Mouse (Mus musculus): ENCODE results near the gene Gdpgp1. TPM values are rescaled to one million over a fixed set of nuclear protein-coding genes. Genes with fewer than 3 reads are reported as not detected.

The Gdpgp1 gene
- total and polyA plus RNA-seq, 2 experiments from 2014 or later, result 2.3 to 5.5 TPM

- Histone ChIP-seq H3K4me2 (ENCODE audit: low read depth, low read length) (no peak overlapping the region), H3K4me1 (ENCODE audit: control insufficient read depth, insufficient read depth) (peaks cover 13% of the 10 kb centered on the region; the same call in 1 of the 2 replicates), H3K27ac (ENCODE audit: low read depth) (no peak overlapping the region), H3K9ac (replicated peaks; ENCODE audit: low read depth, low read length) (no peak overlapping the region), H3K27me3 (ENCODE audit: control insufficient read depth, insufficient read depth, low read length) (no peaks in the 10 kb centered on the region), H3K4me3 (ENCODE audit: low read depth, low read length) (no peak overlapping the region), H3K36me3 (replicated peaks; ENCODE audit: control insufficient read depth, insufficient read depth, low read length) (peaks cover 26% of the 10 kb centered on the region), H3K9me3 (replicated peaks; ENCODE audit: control insufficient read depth, low read length) (no peaks in the 10 kb centered on the region)
- ATAC-seq (ENCODE audit: insufficient read depth, low read depth), result no peak
- WGBS, result 81% methylated on average over 6 of the region's 6 CpGs
- TF ChIP-seq CTCF (IDR thresholded peaks at IDR 0.05; ENCODE audit: low read depth) (no peak), EP300 (IDR thresholded peaks at IDR 0.05; ENCODE audit: low read depth) (no peak)
- no peak for DNase-seq (ENCODE audit: low spot score)
Observed at GRCm38 (mm10) chr7:80230196-80230595, 2.5 kb upstream of the Gdpgp1 start.

- Histone ChIP-seq H3K27me3 (ENCODE audit: control insufficient read depth, insufficient read depth, low read length) (no peaks in the 10 kb centered on the region), H3K36me3 (replicated peaks; ENCODE audit: control insufficient read depth, insufficient read depth, low read length) (peaks cover 15% of the 10 kb centered on the region), H3K9me3 (replicated peaks; ENCODE audit: control insufficient read depth, low read length) (no peaks in the 10 kb centered on the region), H3K27ac (ENCODE audit: low read depth) (peak overlapping the region; percentile 49), H3K9ac (replicated peaks; ENCODE audit: low read depth, low read length) (peak overlapping the region; percentile 47), H3K4me2 (ENCODE audit: low read depth, low read length) (peak overlapping the region; percentile 85), H3K4me3 (ENCODE audit: low read depth, low read length) (peak overlapping the region; percentile 69), H3K4me1 (ENCODE audit: control insufficient read depth, insufficient read depth) (peaks cover 13% of the 10 kb centered on the region; the same call in 1 of the 2 replicates)
- TF ChIP-seq CTCF (IDR thresholded peaks at IDR 0.05; ENCODE audit: low read depth) (no peak), EP300 (IDR thresholded peaks at IDR 0.05; ENCODE audit: low read depth) (no peak)
- DNase-seq (ENCODE audit: low spot score), result peak; percentile 30
- peak; percentile 37 for ATAC-seq (ENCODE audit: insufficient read depth, low read depth)
- under 1% methylated on average over 29 of the region's 29 CpGs for WGBS
Observed at GRCm38 (mm10) chr7:80231971-80232488, 635 bp upstream of the Gdpgp1 start.

- no peaks in the 10 kb centered on the region for H3K27me3 ChIP-seq (ENCODE audit: control insufficient read depth, insufficient read depth, low read length)
- DNase-seq (ENCODE audit: low spot score) (no peak), ATAC-seq (ENCODE audit: insufficient read depth, low read depth) (no peak)
- H3K9me3 ChIP-seq (replicated peaks; ENCODE audit: control insufficient read depth, low read length), result no peaks in the 10 kb centered on the region
- peaks cover 15% of the 10 kb centered on the region for H3K36me3 ChIP-seq (replicated peaks; ENCODE audit: control insufficient read depth, insufficient read depth, low read length)
- H3K4me1 ChIP-seq (ENCODE audit: control insufficient read depth, insufficient read depth), result peaks cover 13% of the 10 kb centered on the region; the same call in 1 of the 2 replicates
- peak overlapping the region; percentile 22; the same call in 1 of the 2 replicates for H3K4me2 ChIP-seq (ENCODE audit: low read depth, low read length)
- 67% methylated on average over 9 of the region's 9 CpGs for WGBS
- no peak overlapping the region; the same call in 1 of the 2 replicates for H3K9ac ChIP-seq (replicated peaks; ENCODE audit: low read depth, low read length)
- H3K27ac ChIP-seq (ENCODE audit: low read depth), result no peak overlapping the region
- TF ChIP-seq CTCF (IDR thresholded peaks at IDR 0.05; ENCODE audit: low read depth), result no peak
- no peak overlapping the region for H3K4me3 ChIP-seq (ENCODE audit: low read depth, low read length)
Observed at GRCm38 (mm10) chr7:80233799-80234198, 1.1 kb downstream of the Gdpgp1 start.

- Histone ChIP-seq H3K4me1 (ENCODE audit: control insufficient read depth, insufficient read depth) (peaks cover 7% of the 10 kb centered on the region; the same call in 1 of the 2 replicates), H3K27ac (ENCODE audit: low read depth) (no peak overlapping the region), H3K9ac (replicated peaks; ENCODE audit: low read depth, low read length) (no peak overlapping the region), H3K9me3 (replicated peaks; ENCODE audit: control insufficient read depth, low read length) (no peaks in the 10 kb centered on the region), H3K4me3 (ENCODE audit: low read depth, low read length) (no peak overlapping the region), H3K4me2 (ENCODE audit: low read depth, low read length) (no peak overlapping the region), H3K27me3 (ENCODE audit: control insufficient read depth, insufficient read depth, low read length) (no peaks in the 10 kb centered on the region), H3K36me3 (replicated peaks; ENCODE audit: control insufficient read depth, insufficient read depth, low read length) (peaks cover 22% of the 10 kb centered on the region)
- 86% methylated on average over 10 of the region's 10 CpGs for WGBS
- DNase-seq (ENCODE audit: low spot score) (no peak), ATAC-seq (ENCODE audit: insufficient read depth, low read depth) (no peak)
- TF ChIP-seq CTCF (IDR thresholded peaks at IDR 0.05; ENCODE audit: low read depth) (no peak), EP300 (IDR thresholded peaks at IDR 0.05; ENCODE audit: low read depth) (no peak)
Observed at GRCm38 (mm10) chr7:80238542-80238941, 5.9 kb downstream of the Gdpgp1 start.

GRCm38 (mm10) chr7:80241661-80242060, 9.0 kb downstream of the Gdpgp1 start:
- no peak overlapping the region for H3K4me2 ChIP-seq (ENCODE audit: low read depth, low read length)
- no peaks in the 10 kb centered on the region for H3K9me3 ChIP-seq (replicated peaks; ENCODE audit: control insufficient read depth, low read length)
- no peaks in the 10 kb centered on the region for H3K27me3 ChIP-seq (ENCODE audit: control insufficient read depth, insufficient read depth, low read length)
- WGBS, result 79% methylated on average over 4 of the region's 4 CpGs
- H3K4me3 ChIP-seq (ENCODE audit: low read depth, low read length), result no peak overlapping the region
- TF ChIP-seq CTCF (IDR thresholded peaks at IDR 0.05; ENCODE audit: low read depth) (no peak), EP300 (IDR thresholded peaks at IDR 0.05; ENCODE audit: low read depth) (no peak)
- no peak overlapping the region for H3K27ac ChIP-seq (ENCODE audit: low read depth)
- no peak overlapping the region for H3K9ac ChIP-seq (replicated peaks; ENCODE audit: low read depth, low read length)
- ATAC-seq (ENCODE audit: insufficient read depth, low read depth), result no peak
- DNase-seq (ENCODE audit: low spot score), result no peak
- H3K36me3 ChIP-seq (replicated peaks; ENCODE audit: control insufficient read depth, insufficient read depth, low read length), result peaks cover 22% of the 10 kb centered on the region
- H3K4me1 ChIP-seq (ENCODE audit: control insufficient read depth, insufficient read depth), result 0 out of 2 replicates have a peak, but pooled peaks cover 3% of the 10 kb centered on the region

- no peaks in the 10 kb centered on the region for H3K27me3 ChIP-seq (ENCODE audit: control insufficient read depth, insufficient read depth, low read length)
- H3K27ac ChIP-seq (ENCODE audit: low read depth), result no peak overlapping the region
- H3K4me1 ChIP-seq (ENCODE audit: control insufficient read depth, insufficient read depth), result 0 out of 2 replicates have a peak, but pooled peaks cover 3% of the 10 kb centered on the region
- no peak for TF ChIP-seq EP300 (IDR thresholded peaks at IDR 0.05; ENCODE audit: low read depth)
- no peak for TF ChIP-seq CTCF (IDR thresholded peaks at IDR 0.05; ENCODE audit: low read depth)
- no peak overlapping the region for H3K4me2 ChIP-seq (ENCODE audit: low read depth, low read length)
- 87% methylated on average over 4 of the region's 4 CpGs for WGBS
- H3K9ac ChIP-seq (replicated peaks; ENCODE audit: low read depth, low read length), result no peak overlapping the region
- no peak for ATAC-seq (ENCODE audit: insufficient read depth, low read depth)
- DNase-seq (ENCODE audit: low spot score), result no peak
- no peaks in the 10 kb centered on the region for H3K36me3 ChIP-seq (replicated peaks; ENCODE audit: control insufficient read depth, insufficient read depth, low read length)
- no peaks in the 10 kb centered on the region for H3K9me3 ChIP-seq (replicated peaks; ENCODE audit: control insufficient read depth, low read length)
- H3K4me3 ChIP-seq (ENCODE audit: low read depth, low read length), result no peak overlapping the region
Observed at GRCm38 (mm10) chr7:80244851-80245250, 12.2 kb downstream of the Gdpgp1 start.

Data from heart, postnatal 0 days (tissue).